Mouse (Mus musculus): ENCODE results near the gene Pde4b.

- TF ChIP-seq POLR2A (IDR thresholded peaks at IDR 0.05; ENCODE audit: low read depth, low read length): no peak
- no peak for TF ChIP-seq CTCF (conservative IDR thresholded peaks at IDR 0.05; ENCODE audit: insufficient read depth, insufficient read length, low read depth, low read length)
Observed at GRCm38 (mm10) chr4:102510939-102511391, 423.6 kb downstream of the Pde4b start.

Measured in kidney, adult 2 months (tissue).